In genomic region chr14:52338751-52339511, GRCm38 (mm10) we compare ENCODE assay signal across 8 mouse cellular contexts. TPM values are rescaled to one million over a fixed set of nuclear protein-coding genes. Genes with fewer than 3 reads are reported as not detected.
DNase-seq lines count a peak whose midpoint lies in the region; ATAC-seq and TF ChIP-seq lines count a peak whose summit lies in the region.

No protein-coding gene starts in this region.

- H3K27ac ChIP-seq in cortical plate, adult 2 months (ENCODE audit: insufficient read depth, low read length): no peak overlapping the region
- no peak overlapping the region for H3K27ac ChIP-seq in intestine, embryonic 16.5 days (ENCODE audit: low read length)
- H3K27ac ChIP-seq in midbrain, embryonic 11.5 days (ENCODE audit: low read depth, low read length): no peak overlapping the region

- peak overlapping the region; percentile 27 for H3K4me3 ChIP-seq in cortical plate, adult 2 months (ENCODE audit: insufficient read depth, low read length)
- no peak overlapping the region for H3K4me3 ChIP-seq in intestine, embryonic 16.5 days (ENCODE audit: low read length)
- no peak overlapping the region for H3K4me3 ChIP-seq in midbrain, embryonic 11.5 days (ENCODE audit: low read depth, low read length)

- intact Hi-C loops in left cerebral cortex, postnatal 10 days (cut with DNase I): loop anchor here (2.0 kb wide), 2 partner anchors 34 to 44 kb away; partner anchors contain the start of gene Mettl3

- no peaks in the 10 kb centered on the region for H3K36me3 ChIP-seq in intestine, embryonic 16.5 days (ENCODE audit: control insufficient read depth, insufficient read depth, low read length)
- no peaks in the 10 kb centered on the region for H3K36me3 ChIP-seq in midbrain, embryonic 11.5 days (ENCODE audit: control insufficient read depth, insufficient read depth, low read length)

- H3K4me1 ChIP-seq in cortical plate, adult 2 months (ENCODE audit: control insufficient read depth, insufficient read depth, low read length): no peaks in the 10 kb centered on the region
- H3K4me1 ChIP-seq in intestine, embryonic 16.5 days (ENCODE audit: control insufficient read depth, insufficient read depth, low read length): no peaks in the 10 kb centered on the region
- H3K4me1 ChIP-seq in midbrain, embryonic 11.5 days (ENCODE audit: control insufficient read depth, insufficient read depth, low read length): no peaks in the 10 kb centered on the region

- no peak overlapping the region for H3K9ac ChIP-seq in intestine, embryonic 16.5 days (ENCODE audit: low read depth, low read length)
- peak overlapping the region; percentile 7; the same call in 1 of the 2 replicates for H3K9ac ChIP-seq in midbrain, embryonic 11.5 days (ENCODE audit: low read length)

- H3K9me3 ChIP-seq in intestine, embryonic 16.5 days (ENCODE audit: control insufficient read depth, low read length): no peaks in the 10 kb centered on the region
- H3K9me3 ChIP-seq in midbrain, embryonic 11.5 days (ENCODE audit: control insufficient read depth, low read length): no peaks in the 10 kb centered on the region

- 26% methylated on average over 21 of the region's 21 CpGs for WGBS in intestine, embryonic 16.5 days
- WGBS in midbrain, embryonic 11.5 days: 31% methylated on average over 21 of the region's 21 CpGs

- DNase-seq in urinary bladder, postnatal 25 days (ENCODE audit: low spot score): peak; percentile 42
- no peak for DNase-seq in urinary bladder, postnatal 4 days (ENCODE audit: low spot score in 2 of 2)
- peak; percentile 24 for DNase-seq in gastrocnemius, postnatal 25 days
- DNase-seq in left cerebral cortex, postnatal 10 days (ENCODE audit: extremely low spot score in 1 of 2, low spot score in 2 of 2): peak; percentile 51 to 85
- peak; percentile 96 for DNase-seq in midbrain, embryonic 11.5 days (ENCODE audit: low spot score, missing footprints)
- peak; percentile 39 to 61 for DNase-seq in spleen, postnatal 36 days (ENCODE audit: low spot score in 2 of 2)

- peak overlapping the region; percentile 38 for H3K4me2 ChIP-seq in intestine, embryonic 16.5 days (ENCODE audit: low read depth, low read length)
- H3K4me2 ChIP-seq in midbrain, embryonic 11.5 days: peak overlapping the region; percentile 34; the same call in 1 of the 2 replicates

- TF ChIP-seq CTCF in cortical plate, adult 2 months (IDR thresholded peaks at IDR 0.05; ENCODE audit: extremely low read depth, insufficient read depth, low read length): peak; percentile 92

- peak; percentile 52; the same call in 1 of the 2 replicates for ATAC-seq in intestine, embryonic 16.5 days
- peak; percentile 53 for ATAC-seq in midbrain, embryonic 11.5 days (ENCODE audit: low FRiP score)

- no peaks in the 10 kb centered on the region; the same call in 1 of the 2 replicates for H3K27me3 ChIP-seq in intestine, embryonic 16.5 days (replicated peaks; ENCODE audit: control insufficient read depth, insufficient read depth, low read length)
- no peaks in the 10 kb centered on the region for H3K27me3 ChIP-seq in midbrain, embryonic 11.5 days (ENCODE audit: control insufficient read depth, insufficient read depth, low read length)

- no peak for TF ChIP-seq POLR2A in cortical plate, adult 2 months (IDR thresholded peaks at IDR 0.05; ENCODE audit: extremely low read depth, insufficient read depth, low read length)

RNA-seq across cellular contexts. Expression of gene Sall2, which starts 10.4 kb away (rescaled TPM):
- polyA plus RNA-seq in cortical plate, adult 2 months (2012; rRNA removed): 24.6 and 26.5 TPM in 2 replicates
- total RNA-seq in gastrocnemius, postnatal 25 days (2021): 1 to 10 TPM in 1 of 2 experiments, under 1 TPM in 1; 0.87 to 1.1 TPM
- polyA plus RNA-seq in intestine, embryonic 16.5 days (2015; fragmentation: Nextera tagmentation; extraction: Ambion mirVana): 7.3 and 7.6 TPM in 2 replicates
- total RNA-seq in left cerebral cortex, postnatal 10 days (2021): 10 to 100 TPM; 39.6 to 39.9 TPM
- 57.4 and 65.1 TPM in 2 replicates for polyA plus RNA-seq in midbrain, embryonic 11.5 days (2014; fragmentation: Nextera tagmentation; extraction: Ambion mirVana)

RNA-seq across cellular contexts. Expression of gene Olfr1513, which starts 17.3 kb away (rescaled TPM):
- not detected in 2 replicates for polyA plus RNA-seq in cortical plate, adult 2 months (2012; rRNA removed)
- not detected for total RNA-seq in gastrocnemius, postnatal 25 days (2021)
- not detected in 2 replicates for polyA plus RNA-seq in intestine, embryonic 16.5 days (2015; fragmentation: Nextera tagmentation; extraction: Ambion mirVana)
- not detected for total RNA-seq in left cerebral cortex, postnatal 10 days (2021)
- not detected in 2 replicates for polyA plus RNA-seq in midbrain, embryonic 11.5 days (2014; fragmentation: Nextera tagmentation; extraction: Ambion mirVana)

RNA-seq across cellular contexts. Expression of gene Mettl3, which starts 34.0 kb away (rescaled TPM):
- 28.7 and 28.8 TPM in 2 replicates for polyA plus RNA-seq in cortical plate, adult 2 months (2012; rRNA removed)
- 10 to 100 TPM; 13.7 to 14.0 TPM for total RNA-seq in gastrocnemius, postnatal 25 days (2021)
- polyA plus RNA-seq in intestine, embryonic 16.5 days (2015; fragmentation: Nextera tagmentation; extraction: Ambion mirVana): 37.5 and 38.7 TPM in 2 replicates
- 10 to 100 TPM; 32.4 to 38.6 TPM for total RNA-seq in left cerebral cortex, postnatal 10 days (2021)
- polyA plus RNA-seq in midbrain, embryonic 11.5 days (2014; fragmentation: Nextera tagmentation; extraction: Ambion mirVana): 48.2 and 52.2 TPM in 2 replicates

RNA-seq across cellular contexts. Expression of gene Olfr1512, which starts 40.0 kb away (rescaled TPM):
- polyA plus RNA-seq in cortical plate, adult 2 months (2012; rRNA removed): not detected in 2 replicates
- total RNA-seq in gastrocnemius, postnatal 25 days (2021): not detected
- polyA plus RNA-seq in intestine, embryonic 16.5 days (2015; fragmentation: Nextera tagmentation; extraction: Ambion mirVana): not detected in 2 replicates
- not detected for total RNA-seq in left cerebral cortex, postnatal 10 days (2021)
- not detected in 2 replicates for polyA plus RNA-seq in midbrain, embryonic 11.5 days (2014; fragmentation: Nextera tagmentation; extraction: Ambion mirVana)

RNA-seq across cellular contexts. Expression of gene Olfr1511, which starts 58.2 kb away (rescaled TPM):
- not detected in 2 replicates for polyA plus RNA-seq in cortical plate, adult 2 months (2012; rRNA removed)
- not detected for total RNA-seq in gastrocnemius, postnatal 25 days (2021)
- polyA plus RNA-seq in intestine, embryonic 16.5 days (2015; fragmentation: Nextera tagmentation; extraction: Ambion mirVana): not detected in 2 replicates
- total RNA-seq in left cerebral cortex, postnatal 10 days (2021): not detected
- polyA plus RNA-seq in midbrain, embryonic 11.5 days (2014; fragmentation: Nextera tagmentation; extraction: Ambion mirVana): not detected in 2 replicates

Comparison
In these comparisons a context has a peak if more than half of its experiments do, and no peak if none do; other contexts are left out.
1. DNase-seq: peak in urinary bladder, postnatal 25 days (single experiment), gastrocnemius, postnatal 25 days (single experiment), left cerebral cortex, postnatal 10 days (2 of 2), midbrain, embryonic 11.5 days (single experiment) and spleen, postnatal 36 days (2 of 2); none in urinary bladder, postnatal 4 days (0 of 2).